Mouse (Mus musculus): ENCODE measurements around the gene Lbhd1. TPM values are rescaled to one million over a fixed set of nuclear protein-coding genes. Genes with fewer than 3 reads are reported as not detected.

Lbhd1 gene
- polyA plus RNA-seq, 1 experiment from 2014 or later = 67.6 TPM

Small RNA genes within 50 kb of the gene (microRNA-seq; reads per million reads assigned to microRNA genes)
- gene Mir5136 (ENCODE audit: borderline number of aligned reads) = not detected

Other genes starting within 250 kb of the Lbhd1 start
- 0.04 and 0.05 TPM in 2 replicates for gene Chrm1, start 219.9 kb upstream of the Lbhd1 start, polyA plus RNA-seq (2015; fragmentation: Nextera tagmentation; extraction: Ambion mirVana)
- gene Slc3a2, start 160.4 kb upstream of the Lbhd1 start, polyA plus RNA-seq (2015; fragmentation: Nextera tagmentation; extraction: Ambion mirVana) = 122 and 131 TPM in 2 replicates
- 101 and 103 TPM in 2 replicates for gene Wdr74, start 147.9 kb upstream of the Lbhd1 start, polyA plus RNA-seq (2015; fragmentation: Nextera tagmentation; extraction: Ambion mirVana)
- gene 1700092M07Rik, start 143.0 kb upstream of the Lbhd1 start, polyA plus RNA-seq (2015; fragmentation: Nextera tagmentation; extraction: Ambion mirVana) = 0.79 and 0.84 TPM in 2 replicates
- gene Stx5a, start 142.3 kb upstream of the Lbhd1 start, polyA plus RNA-seq (2015; fragmentation: Nextera tagmentation; extraction: Ambion mirVana) = 108 and 114 TPM in 2 replicates
- 182 and 200 TPM in 2 replicates for gene Nxf1, start 126.7 kb upstream of the Lbhd1 start, polyA plus RNA-seq (2015; fragmentation: Nextera tagmentation; extraction: Ambion mirVana)
- 205 and 223 TPM in 2 replicates for gene Tmem223, start 112.7 kb upstream of the Lbhd1 start, polyA plus RNA-seq (2015; fragmentation: Nextera tagmentation; extraction: Ambion mirVana)
- gene Tmem179b, start 109.3 kb upstream of the Lbhd1 start, polyA plus RNA-seq (2015; fragmentation: Nextera tagmentation; extraction: Ambion mirVana) = 154 and 166 TPM in 2 replicates
- gene Taf6l, start 97.3 kb upstream of the Lbhd1 start, polyA plus RNA-seq (2015; fragmentation: Nextera tagmentation; extraction: Ambion mirVana) = 24.1 and 24.7 TPM in 2 replicates
- 233 and 246 TPM in 2 replicates for gene Polr2g, start 85.2 kb upstream of the Lbhd1 start, polyA plus RNA-seq (2015; fragmentation: Nextera tagmentation; extraction: Ambion mirVana)
- gene Zbtb3, start 81.2 kb upstream of the Lbhd1 start, polyA plus RNA-seq (2015; fragmentation: Nextera tagmentation; extraction: Ambion mirVana) = 2.9 and 3.5 TPM in 2 replicates
- 44.1 and 49.8 TPM in 2 replicates for gene Ttc9c, start 64.4 kb upstream of the Lbhd1 start, polyA plus RNA-seq (2015; fragmentation: Nextera tagmentation; extraction: Ambion mirVana)
- gene Hnrnpul2, start 63.7 kb upstream of the Lbhd1 start, polyA plus RNA-seq (2015; fragmentation: Nextera tagmentation; extraction: Ambion mirVana) = 4.3 and 5.3 TPM in 2 replicates
- gene AC129217.1, start 54.0 kb upstream of the Lbhd1 start, polyA plus RNA-seq (2015; fragmentation: Nextera tagmentation; extraction: Ambion mirVana) = not detected in 2 replicates
- gene Bscl2, start 46.3 kb upstream of the Lbhd1 start, polyA plus RNA-seq (2015; fragmentation: Nextera tagmentation; extraction: Ambion mirVana) = 54.6 and 63.0 TPM in 2 replicates
- gene Gng3, start 44.5 kb upstream of the Lbhd1 start, polyA plus RNA-seq (2015; fragmentation: Nextera tagmentation; extraction: Ambion mirVana) = 0.36 and 0.66 TPM in 2 replicates
- 0.78 and 1.1 TPM in 2 replicates for gene Lrrn4cl, start 33.0 kb upstream of the Lbhd1 start, polyA plus RNA-seq (2015; fragmentation: Nextera tagmentation; extraction: Ambion mirVana)
- gene Ubxn1, start 12.2 kb upstream of the Lbhd1 start, polyA plus RNA-seq (2015; fragmentation: Nextera tagmentation; extraction: Ambion mirVana) = 171 and 178 TPM in 2 replicates
- gene Uqcc3, start 2.8 kb upstream of the Lbhd1 start, polyA plus RNA-seq (2015; fragmentation: Nextera tagmentation; extraction: Ambion mirVana) = 106 and 119 TPM in 2 replicates
- not detected in 2 replicates for gene Gm49403, start 198 bp downstream of the Lbhd1 start, polyA plus RNA-seq (2015; fragmentation: Nextera tagmentation; extraction: Ambion mirVana)
- gene 1810009A15Rik, start 5.1 kb downstream of the Lbhd1 start, polyA plus RNA-seq (2015; fragmentation: Nextera tagmentation; extraction: Ambion mirVana) = 80.7 and 98.0 TPM in 2 replicates
- gene Gm49416, start 5.2 kb downstream of the Lbhd1 start, polyA plus RNA-seq (2015; fragmentation: Nextera tagmentation; extraction: Ambion mirVana) = not detected in 2 replicates
- gene Ints5, start 9.3 kb downstream of the Lbhd1 start, polyA plus RNA-seq (2015; fragmentation: Nextera tagmentation; extraction: Ambion mirVana) = 32.4 and 33.6 TPM in 2 replicates
- 51.9 and 55.5 TPM in 2 replicates for gene Ganab, start 14.3 kb downstream of the Lbhd1 start, polyA plus RNA-seq (2015; fragmentation: Nextera tagmentation; extraction: Ambion mirVana)
- gene B3gat3, start 36.6 kb downstream of the Lbhd1 start, polyA plus RNA-seq (2015; fragmentation: Nextera tagmentation; extraction: Ambion mirVana) = 28.4 and 29.3 TPM in 2 replicates
- gene Rom1, start 45.6 kb downstream of the Lbhd1 start, polyA plus RNA-seq (2015; fragmentation: Nextera tagmentation; extraction: Ambion mirVana) = 4.7 TPM in 2 replicates
- gene Eml3, start 45.8 kb downstream of the Lbhd1 start, polyA plus RNA-seq (2015; fragmentation: Nextera tagmentation; extraction: Ambion mirVana) = 25.2 and 27.1 TPM in 2 replicates
- gene Mta2, start 58.1 kb downstream of the Lbhd1 start, polyA plus RNA-seq (2015; fragmentation: Nextera tagmentation; extraction: Ambion mirVana) = 203 and 214 TPM in 2 replicates
- 31.2 and 32.4 TPM in 2 replicates for gene Tut1, start 70.1 kb downstream of the Lbhd1 start, polyA plus RNA-seq (2015; fragmentation: Nextera tagmentation; extraction: Ambion mirVana)
- 326 and 340 TPM in 2 replicates for gene Eef1g, start 83.3 kb downstream of the Lbhd1 start, polyA plus RNA-seq (2015; fragmentation: Nextera tagmentation; extraction: Ambion mirVana)
- gene Ahnak, start 105.6 kb downstream of the Lbhd1 start, polyA plus RNA-seq (2015; fragmentation: Nextera tagmentation; extraction: Ambion mirVana) = 20.3 and 22.3 TPM in 2 replicates
- gene Scgb1a1, start 204.2 kb downstream of the Lbhd1 start, polyA plus RNA-seq (2015; fragmentation: Nextera tagmentation; extraction: Ambion mirVana) = 10.7 and 11.0 TPM in 2 replicates